Mouse (Mus musculus): Measurements from ENCODE around the gene Tmod3.

DNA sequence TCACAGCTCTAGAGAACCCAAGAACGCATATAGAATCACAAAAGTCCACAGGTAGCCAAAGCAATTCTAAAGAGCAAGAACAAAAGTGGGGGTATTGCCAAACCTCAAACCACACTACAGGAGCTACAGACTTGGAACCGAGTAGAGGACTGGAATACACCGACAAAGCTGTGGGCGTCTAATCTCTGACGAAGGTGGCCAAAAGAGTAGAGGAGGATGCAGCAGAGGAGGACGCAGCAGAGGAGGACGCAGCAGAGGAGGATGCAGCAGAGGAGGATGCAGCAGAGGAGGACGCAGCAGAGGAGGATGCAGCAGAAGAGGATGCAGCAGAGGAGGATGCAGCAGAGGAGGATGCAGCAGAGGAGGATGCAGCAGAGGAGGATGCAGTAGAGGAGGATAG lies 38.5 kb downstream of the Tmod3 start:
- TF ChIP-seq CTCF (IDR thresholded peaks at IDR 0.05; ENCODE audit: borderline replicate concordance, insufficient read depth, low read depth, low read length) (no peak), POLR2A (IDR thresholded peaks at IDR 0.05; ENCODE audit: borderline replicate concordance, insufficient read depth, low read length) (no peak)

Data from cerebellum, adult 2 months (tissue).